Mouse (Mus musculus) cerebellum, adult 2 months (tissue): ENCODE results near the gene Serac1.

Experiments
- CTCF ChIP-seq: fragments of 200-500 bp; IDR thresholded peaks from 2 replicates; pipeline ENCODE4 v1.5.1; 2011; ENCODE audit warnings: low read depth, mild to moderate bottlenecking, control low read depth, low read length, moderate library complexity, borderline replicate concordance; ENCODE audit not compliant: insufficient read depth
- POLR2A ChIP-seq: fragments of 200-500 bp; IDR thresholded peaks from 2 replicates; pipeline ENCODE4 v1.6.1; 2011; ENCODE audit warnings: low read length, control low read depth, borderline replicate concordance; ENCODE audit not compliant: insufficient read depth

GRCm38 (mm10) chr17:6117148-6117725, 37.7 kb upstream of the Serac1 start:
- no peak for TF ChIP-seq CTCF
- no peak for TF ChIP-seq POLR2A
